Mouse (Mus musculus): Measurements from ENCODE around the gene Crct1. TPM values are rescaled to one million over a fixed set of nuclear protein-coding genes. Genes with fewer than 3 reads are reported as not detected.

Gene Crct1
- 0.70 TPM in 1 of 2 replicates, not detected in the other for polyA plus RNA-seq (2014; fragmentation: Nextera tagmentation; extraction: Ambion mirVana)

DNA sequence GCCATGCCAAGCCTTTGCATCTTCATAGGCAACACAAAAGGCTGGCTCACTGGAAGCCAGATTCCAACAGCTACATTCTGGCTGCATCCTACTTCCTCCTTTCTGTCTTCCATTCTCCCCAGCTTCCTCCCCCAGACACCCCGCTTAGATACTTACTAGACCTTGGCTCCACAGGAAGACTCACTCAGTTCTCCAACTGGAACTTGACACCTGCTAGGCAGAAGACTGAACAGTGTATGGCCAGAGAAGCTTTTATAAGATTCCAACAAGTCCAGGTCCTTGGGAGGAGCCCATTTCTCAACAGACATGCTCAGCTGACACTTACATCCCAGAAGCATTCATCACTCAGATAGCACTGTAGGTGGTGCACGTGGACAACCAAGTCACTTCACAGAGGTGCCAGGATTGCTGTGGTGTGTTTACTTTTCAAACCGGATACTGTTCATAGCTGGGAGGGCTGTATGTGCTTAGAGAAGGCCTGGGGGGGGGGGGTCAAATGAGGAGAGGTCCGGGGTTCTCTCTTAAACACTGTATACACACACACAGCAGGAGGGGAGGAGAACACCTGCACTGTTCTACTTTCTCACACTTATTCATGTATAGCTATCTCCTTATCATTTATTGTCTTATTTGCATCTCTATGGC, at the start of gene Crct1:
Gene Crct1, minus strand, starts transcription at position 228 of the 645 bp plus-strand sequence.
- peak within 1 kb of the TSS; percentile 66 for H3K9ac ChIP-seq (replicated peaks; ENCODE audit: low read length)
- peak within 1 kb of the TSS; percentile 39 for H3K4me3 ChIP-seq (ENCODE audit: low read depth, low read length)
- ATAC-seq (replicated peaks; ENCODE audit: insufficient number of reproducible peaks, low FRiP score, low TSS enrichment, low read depth) (no peak), DNase-seq (ENCODE audit: low spot score) (no peak)
- no peaks in the 10 kb centered on the region for H3K4me1 ChIP-seq (ENCODE audit: control insufficient read depth, insufficient read depth, low read length)
- 61% methylated on average over 4 of the region's 4 CpGs for WGBS
- no peaks in the 10 kb centered on the region for H3K27me3 ChIP-seq (ENCODE audit: control insufficient read depth, insufficient read depth, low read length)
- H3K9me3 ChIP-seq (replicated peaks; ENCODE audit: control insufficient read depth, low read length), result no peaks in the 10 kb centered on the region
- H3K27ac ChIP-seq (replicated peaks; ENCODE audit: low read depth, low read length), result no peak within 1 kb of the TSS
- H3K4me2 ChIP-seq (ENCODE audit: low read depth, low read length), result peak within 1 kb of the TSS; percentile 64
- no peaks in the 10 kb centered on the region for H3K36me3 ChIP-seq (replicated peaks; ENCODE audit: control insufficient read depth, insufficient read depth, low read depth, low read length)

- Histone ChIP-seq H3K27ac (replicated peaks; ENCODE audit: low read depth, low read length) (no peak overlapping the region), H3K36me3 (replicated peaks; ENCODE audit: control insufficient read depth, insufficient read depth, low read depth, low read length) (no peaks in the 10 kb centered on the region), H3K9ac (replicated peaks; ENCODE audit: low read length) (no peak overlapping the region), H3K4me2 (ENCODE audit: low read depth, low read length) (no peak overlapping the region), H3K9me3 (replicated peaks; ENCODE audit: control insufficient read depth, low read length) (no peaks in the 10 kb centered on the region), H3K4me3 (ENCODE audit: low read depth, low read length) (no peak overlapping the region), H3K4me1 (ENCODE audit: control insufficient read depth, insufficient read depth, low read length) (no peaks in the 10 kb centered on the region), H3K27me3 (ENCODE audit: control insufficient read depth, insufficient read depth, low read length) (no peaks in the 10 kb centered on the region)
- ATAC-seq (replicated peaks; ENCODE audit: insufficient number of reproducible peaks, low FRiP score, low TSS enrichment, low read depth) (no peak), DNase-seq (ENCODE audit: low spot score) (peak; percentile 46)
- 53% methylated on average over 10 of the region's 10 CpGs for WGBS
Measured at GRCm38 (mm10) chr3:93052826-93053474, 37.5 kb upstream of the Crct1 start.

- ATAC-seq (replicated peaks; ENCODE audit: insufficient number of reproducible peaks, low FRiP score, low TSS enrichment, low read depth) (no peak), DNase-seq (ENCODE audit: low spot score) (no peak)
- Histone ChIP-seq H3K4me1 (ENCODE audit: control insufficient read depth, insufficient read depth, low read length) (no peaks in the 10 kb centered on the region), H3K4me2 (ENCODE audit: low read depth, low read length) (no peak overlapping the region), H3K27me3 (ENCODE audit: control insufficient read depth, insufficient read depth, low read length) (no peaks in the 10 kb centered on the region), H3K36me3 (replicated peaks; ENCODE audit: control insufficient read depth, insufficient read depth, low read depth, low read length) (no peaks in the 10 kb centered on the region), H3K27ac (replicated peaks; ENCODE audit: low read depth, low read length) (no peak overlapping the region), H3K9me3 (replicated peaks; ENCODE audit: control insufficient read depth, low read length) (no peaks in the 10 kb centered on the region), H3K9ac (replicated peaks; ENCODE audit: low read length) (no peak overlapping the region), H3K4me3 (ENCODE audit: low read depth, low read length) (no peak overlapping the region)
- WGBS, result 86% methylated on average over 1 of the region's 1 CpGs
Measured at GRCm38 (mm10) chr3:93050182-93050581, 34.7 kb upstream of the Crct1 start.

GRCm38 (mm10) chr3:93031450-93031849, 16.0 kb upstream of the Crct1 start:
- DNase-seq (ENCODE audit: low spot score), result peak; percentile 77
- 58% methylated on average over 5 of the region's 5 CpGs for WGBS

GRCm38 (mm10) chr3:93025486-93025885, 10.0 kb upstream of the Crct1 start:
- Histone ChIP-seq H3K27ac (replicated peaks; ENCODE audit: low read depth, low read length) (no peak overlapping the region), H3K4me1 (ENCODE audit: control insufficient read depth, insufficient read depth, low read length) (no peaks in the 10 kb centered on the region), H3K27me3 (ENCODE audit: control insufficient read depth, insufficient read depth, low read length) (no peaks in the 10 kb centered on the region), H3K9ac (replicated peaks; ENCODE audit: low read length) (no peak overlapping the region), H3K4me3 (ENCODE audit: low read depth, low read length) (no peak overlapping the region), H3K9me3 (replicated peaks; ENCODE audit: control insufficient read depth, low read length) (no peaks in the 10 kb centered on the region), H3K36me3 (replicated peaks; ENCODE audit: control insufficient read depth, insufficient read depth, low read depth, low read length) (no peaks in the 10 kb centered on the region), H3K4me2 (ENCODE audit: low read depth, low read length) (no peak overlapping the region)
- no peak for ATAC-seq (replicated peaks; ENCODE audit: insufficient number of reproducible peaks, low FRiP score, low TSS enrichment, low read depth)
- DNase-seq (ENCODE audit: low spot score), result peak; percentile 15
- 66% methylated on average over 2 of the region's 2 CpGs for WGBS

More at GRCm38 (mm10) chr3:93031450-93031849, 16.0 kb upstream of the Crct1 start:
- Histone ChIP-seq H3K27me3 (ENCODE audit: control insufficient read depth, insufficient read depth, low read length) (no peaks in the 10 kb centered on the region), H3K4me2 (ENCODE audit: low read depth, low read length) (no peak overlapping the region), H3K4me1 (ENCODE audit: control insufficient read depth, insufficient read depth, low read length) (no peaks in the 10 kb centered on the region), H3K9ac (replicated peaks; ENCODE audit: low read length) (no peak overlapping the region), H3K4me3 (ENCODE audit: low read depth, low read length) (no peak overlapping the region), H3K9me3 (replicated peaks; ENCODE audit: control insufficient read depth, low read length) (no peaks in the 10 kb centered on the region), H3K27ac (replicated peaks; ENCODE audit: low read depth, low read length) (no peak overlapping the region), H3K36me3 (replicated peaks; ENCODE audit: control insufficient read depth, insufficient read depth, low read depth, low read length) (no peaks in the 10 kb centered on the region)
- peak; percentile 70; the same call in 1 of the 2 replicates for ATAC-seq (replicated peaks; ENCODE audit: insufficient number of reproducible peaks, low FRiP score, low TSS enrichment, low read depth)

- H3K27me3 ChIP-seq (ENCODE audit: control insufficient read depth, insufficient read depth, low read length), result no peaks in the 10 kb centered on the region
- H3K9me3 ChIP-seq (replicated peaks; ENCODE audit: control insufficient read depth, low read length), result no peaks in the 10 kb centered on the region
- WGBS, result 69% methylated on average over 3 of the region's 3 CpGs
- no peak overlapping the region for H3K4me2 ChIP-seq (ENCODE audit: low read depth, low read length)
- no peak overlapping the region for H3K4me3 ChIP-seq (ENCODE audit: low read depth, low read length)
- ATAC-seq (replicated peaks; ENCODE audit: insufficient number of reproducible peaks, low FRiP score, low TSS enrichment, low read depth), result no peak
- no peak for DNase-seq (ENCODE audit: low spot score)
- no peak overlapping the region for H3K9ac ChIP-seq (replicated peaks; ENCODE audit: low read length)
- no peak overlapping the region for H3K27ac ChIP-seq (replicated peaks; ENCODE audit: low read depth, low read length)
- H3K4me1 ChIP-seq (ENCODE audit: control insufficient read depth, insufficient read depth, low read length), result no peaks in the 10 kb centered on the region
- no peaks in the 10 kb centered on the region for H3K36me3 ChIP-seq (replicated peaks; ENCODE audit: control insufficient read depth, insufficient read depth, low read depth, low read length)
Measured at GRCm38 (mm10) chr3:93023411-93024184, 8.1 kb upstream of the Crct1 start.

DNA sequence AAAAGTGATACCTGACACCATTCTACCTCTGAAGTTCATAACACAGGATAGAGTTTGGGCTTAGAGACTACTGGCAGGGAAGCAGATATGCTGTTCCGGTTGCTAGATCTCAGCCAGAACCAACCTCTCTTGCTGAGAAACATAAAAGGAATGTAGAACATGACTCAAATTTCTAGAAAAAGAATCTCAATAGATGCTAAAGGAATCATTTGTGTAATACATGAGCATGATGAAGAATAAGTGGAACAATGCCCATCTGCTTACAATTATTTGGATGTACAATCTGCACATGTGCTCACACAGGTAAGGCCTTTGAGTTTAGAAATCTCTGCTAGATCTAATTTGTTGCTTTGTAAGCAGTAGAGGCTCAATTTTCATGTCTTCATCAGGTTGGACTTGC, 5.7 kb upstream of the Crct1 start:
- Histone ChIP-seq H3K9ac (replicated peaks; ENCODE audit: low read length) (no peak overlapping the region), H3K36me3 (replicated peaks; ENCODE audit: control insufficient read depth, insufficient read depth, low read depth, low read length) (no peaks in the 10 kb centered on the region), H3K4me3 (ENCODE audit: low read depth, low read length) (no peak overlapping the region), H3K4me1 (ENCODE audit: control insufficient read depth, insufficient read depth, low read length) (no peaks in the 10 kb centered on the region), H3K27ac (replicated peaks; ENCODE audit: low read depth, low read length) (no peak overlapping the region), H3K9me3 (replicated peaks; ENCODE audit: control insufficient read depth, low read length) (no peaks in the 10 kb centered on the region), H3K4me2 (ENCODE audit: low read depth, low read length) (no peak overlapping the region), H3K27me3 (ENCODE audit: control insufficient read depth, insufficient read depth, low read length) (no peaks in the 10 kb centered on the region)
- DNase-seq (ENCODE audit: low spot score) (no peak), ATAC-seq (replicated peaks; ENCODE audit: insufficient number of reproducible peaks, low FRiP score, low TSS enrichment, low read depth) (no peak)
- WGBS, result 91% methylated on average over 1 of the region's 1 CpGs

GRCm38 (mm10) chr3:93018960-93019359, 3.5 kb upstream of the Crct1 start, which contains the start of gene Lce1m:
TSS of gene Lce1m (minus strand) at chr3:93019060.
- H3K9ac ChIP-seq (replicated peaks; ENCODE audit: low read length), result no peak within 1 kb of the TSS
- H3K27ac ChIP-seq (replicated peaks; ENCODE audit: low read depth, low read length), result no peak within 1 kb of the TSS
- no peaks in the 10 kb centered on the region for H3K9me3 ChIP-seq (replicated peaks; ENCODE audit: control insufficient read depth, low read length)
- H3K27me3 ChIP-seq (ENCODE audit: control insufficient read depth, insufficient read depth, low read length), result no peaks in the 10 kb centered on the region
- no peaks in the 10 kb centered on the region for H3K36me3 ChIP-seq (replicated peaks; ENCODE audit: control insufficient read depth, insufficient read depth, low read depth, low read length)
- no peak within 1 kb of the TSS for H3K4me2 ChIP-seq (ENCODE audit: low read depth, low read length)
- DNase-seq (ENCODE audit: low spot score) (no peak), ATAC-seq (replicated peaks; ENCODE audit: insufficient number of reproducible peaks, low FRiP score, low TSS enrichment, low read depth) (no peak)
- H3K4me1 ChIP-seq (ENCODE audit: control insufficient read depth, insufficient read depth, low read length), result no peaks in the 10 kb centered on the region
- WGBS, result 83% methylated on average over 2 of the region's 2 CpGs
- H3K4me3 ChIP-seq (ENCODE audit: low read depth, low read length), result no peak within 1 kb of the TSS
